In the genomic region with DNA sequence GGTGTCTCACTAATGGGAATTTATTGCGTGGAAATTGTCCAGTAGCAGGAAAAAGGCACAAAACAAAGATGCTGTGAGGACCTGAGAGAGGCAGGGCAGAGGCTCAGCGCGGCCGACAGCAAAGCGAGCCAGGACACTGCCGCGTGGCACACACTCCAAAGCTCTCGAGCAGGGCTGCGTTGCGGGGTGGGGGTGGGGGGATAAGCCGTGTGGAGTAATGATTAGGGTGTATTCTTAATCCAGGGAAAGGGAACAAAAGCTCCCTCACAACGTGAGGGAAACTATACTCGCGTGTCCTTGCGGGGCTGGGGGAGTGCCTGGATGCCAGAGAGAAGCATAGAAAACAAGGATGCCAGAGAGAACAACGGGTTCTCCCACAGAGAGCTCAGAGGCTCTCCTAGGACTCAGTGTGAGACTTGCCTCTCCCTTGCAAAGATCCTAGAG, we compare ENCODE assay signal across 9 mouse cellular contexts. TPM values are rescaled to one million over a fixed set of nuclear protein-coding genes. Genes with fewer than 3 reads are reported as not detected.
DNase-seq lines count a peak whose midpoint lies in the region; ATAC-seq lines count a peak whose summit lies in the region.
"Had no signal": no experiment of that assay in that cellular context is flagged by ENCODE, and none has a peak within 500 bp of the region (broad histone marks: within the 10 kb centered on the region; RNA-seq: fewer than 3 reads in every experiment).

No protein-coding gene starts in this region.

- H3K4me3 ChIP-seq in kidney, embryonic 15.5 days (replicated peaks) = peak overlapping the region; percentile 17
- H3K4me3 ChIP-seq in embryonic facial prominence, embryonic 14.5 days (ENCODE audit: low read depth, low read length) = peak overlapping the region; percentile 1; the same call in 1 of the 2 replicates
- no peak overlapping the region for H3K4me3 ChIP-seq in intestine, embryonic 14.5 days (ENCODE audit: low read depth, low read length)
- H3K4me3 ChIP-seq in neural tube, embryonic 12.5 days = 0 out of 2 replicates have a peak overlapping the region, but pooled peaks have one; percentile 1
- H3K4me3 ChIP-seq: liver, embryonic 13.5 days had no signal

- no peak for DNase-seq in kidney, adult 8-10 months
- DNase-seq in embryonic facial prominence, embryonic 14.5 days (ENCODE audit: low spot score) = no peak
- no peak for DNase-seq in intestine, embryonic 14.5 days (ENCODE audit: low spot score)
- DNase-seq in frontal cortex, postnatal 25 days (ENCODE audit: low spot score in 2 of 2) = no peak
- no peak for DNase-seq in spleen, adult 18-20 months
- DNase-seq in cerebellum, adult 9-10 months = no peak
- DNase-seq: liver, embryonic 13.5 days had no signal

- H3K4me1 ChIP-seq in kidney, embryonic 15.5 days = peaks cover 57% of the 10 kb centered on the region
- peaks cover 29% of the 10 kb centered on the region for H3K4me1 ChIP-seq in embryonic facial prominence, embryonic 14.5 days (ENCODE audit: control insufficient read depth, insufficient read depth, low read length)
- peaks cover 42% of the 10 kb centered on the region for H3K4me1 ChIP-seq in intestine, embryonic 14.5 days (replicated peaks; ENCODE audit: control insufficient read depth, insufficient read depth, low read length)
- peaks cover 41% of the 10 kb centered on the region for H3K4me1 ChIP-seq in neural tube, embryonic 12.5 days

- 0 out of 2 replicates have a peak overlapping the region, but pooled peaks have one; percentile 2 for H3K9ac ChIP-seq in kidney, embryonic 15.5 days
- no peak overlapping the region for H3K9ac ChIP-seq in embryonic facial prominence, embryonic 14.5 days (ENCODE audit: low read depth, low read length)
- no peak overlapping the region; the same call in 1 of the 2 replicates for H3K9ac ChIP-seq in intestine, embryonic 14.5 days (ENCODE audit: low read length)
- no peak overlapping the region; the same call in 1 of the 2 replicates for H3K9ac ChIP-seq in neural tube, embryonic 12.5 days
- H3K9ac ChIP-seq: liver, embryonic 13.5 days had no signal

- no peaks in the 10 kb centered on the region for H3K36me3 ChIP-seq in kidney, embryonic 15.5 days
- H3K36me3 ChIP-seq in embryonic facial prominence, embryonic 14.5 days (ENCODE audit: control insufficient read depth, insufficient read depth, low read length) = no peaks in the 10 kb centered on the region
- no peaks in the 10 kb centered on the region for H3K36me3 ChIP-seq in intestine, embryonic 14.5 days (ENCODE audit: control insufficient read depth, insufficient read depth, low read length)
- H3K36me3 ChIP-seq in neural tube, embryonic 12.5 days = no peaks in the 10 kb centered on the region
- H3K36me3 ChIP-seq: liver, embryonic 13.5 days had no signal

- WGBS in kidney, embryonic 15.5 days = 4% methylated on average over 16 of the region's 16 CpGs
- WGBS in embryonic facial prominence, embryonic 14.5 days = 3% methylated on average over 16 of the region's 16 CpGs
- WGBS in intestine, embryonic 14.5 days = 11% methylated on average over 16 of the region's 16 CpGs
- WGBS in neural tube, embryonic 12.5 days = 2% methylated on average over 16 of the region's 16 CpGs

- no peaks in the 10 kb centered on the region for H3K9me3 ChIP-seq in kidney, embryonic 15.5 days (replicated peaks)
- no peaks in the 10 kb centered on the region for H3K9me3 ChIP-seq in embryonic facial prominence, embryonic 14.5 days (ENCODE audit: control insufficient read depth, low read length)
- H3K9me3 ChIP-seq in intestine, embryonic 14.5 days (ENCODE audit: control insufficient read depth, low read length) = no peaks in the 10 kb centered on the region
- no peaks in the 10 kb centered on the region for H3K9me3 ChIP-seq in neural tube, embryonic 12.5 days
- H3K9me3 ChIP-seq: liver, embryonic 13.5 days had no signal

- no peak overlapping the region for H3K27ac ChIP-seq in kidney, embryonic 15.5 days
- H3K27ac ChIP-seq in embryonic facial prominence, embryonic 14.5 days (replicated peaks; ENCODE audit: low read depth, low read length) = no peak overlapping the region
- no peak overlapping the region for H3K27ac ChIP-seq in intestine, embryonic 14.5 days (ENCODE audit: low read depth)
- H3K27ac ChIP-seq in neural tube, embryonic 12.5 days = no peak overlapping the region
- H3K27ac ChIP-seq: liver, embryonic 13.5 days had no signal

- peaks cover 67% of the 10 kb centered on the region for H3K27me3 ChIP-seq in kidney, embryonic 15.5 days
- peaks cover 22% of the 10 kb centered on the region for H3K27me3 ChIP-seq in embryonic facial prominence, embryonic 14.5 days (replicated peaks; ENCODE audit: control insufficient read depth, insufficient read depth, low read length)
- peaks cover 16% of the 10 kb centered on the region; the same call in 1 of the 2 replicates for H3K27me3 ChIP-seq in intestine, embryonic 14.5 days (replicated peaks; ENCODE audit: control insufficient read depth, insufficient read depth, low read length)
- peaks cover 8% of the 10 kb centered on the region; the same call in 1 of the 2 replicates for H3K27me3 ChIP-seq in neural tube, embryonic 12.5 days (replicated peaks)

- ATAC-seq in kidney, embryonic 15.5 days (replicated peaks; ENCODE audit: low FRiP score) = 0 out of 2 replicates have a peak, but pooled peaks have one; percentile 5
- no peak for ATAC-seq in embryonic facial prominence, embryonic 14.5 days (ENCODE audit: low read depth)
- ATAC-seq in intestine, embryonic 14.5 days (replicated peaks; ENCODE audit: low FRiP score, low TSS enrichment, low read depth) = no peak
- no peak for ATAC-seq in neural tube, embryonic 12.5 days (ENCODE audit: low FRiP score, low read depth)

- H3K4me2 ChIP-seq in kidney, embryonic 15.5 days = peak overlapping the region; percentile 51
- peak overlapping the region; percentile 39 for H3K4me2 ChIP-seq in embryonic facial prominence, embryonic 14.5 days (ENCODE audit: low read depth, low read length)
- H3K4me2 ChIP-seq in intestine, embryonic 14.5 days (ENCODE audit: low read length) = peak overlapping the region; percentile 24
- H3K4me2 ChIP-seq in neural tube, embryonic 12.5 days (replicated peaks) = peak overlapping the region; percentile 47

RNA-seq across cellular contexts. Expression of a gene that starts 33.7 kb away (rescaled TPM):
- polyA plus RNA-seq in kidney, embryonic 15.5 days (2015; fragmentation: Nextera tagmentation; extraction: Ambion mirVana) = 10.8 and 11.2 TPM in 2 replicates
- 1.5 and 2.1 TPM in 2 replicates for polyA plus RNA-seq in embryonic facial prominence, embryonic 14.5 days (2014; fragmentation: Nextera tagmentation; extraction: Ambion mirVana)
- 96.9 and 115 TPM in 2 replicates for polyA plus RNA-seq in intestine, embryonic 14.5 days (2014; fragmentation: Nextera tagmentation; extraction: Ambion mirVana)
- 11.0 and 11.4 TPM in 2 replicates for polyA plus RNA-seq in neural tube, embryonic 12.5 days (2016; fragmentation: Nextera tagmentation; extraction: Ambion mirVana)
